Mouse (Mus musculus) cerebellum, adult (tissue): ENCODE results near the gene Gas6.

Experiments used
- ATAC-seq: cut with Nextera tagmentation; 2 replicates; pipeline ENCODE4 v1.9.2; 2017; ENCODE audit warnings: mild to moderate bottlenecking, moderate library complexity, mixed read lengths; ENCODE audit not compliant: insufficient number of reproducible peaks, low FRiP score, low TSS enrichment

Gas6 gene

DNA sequence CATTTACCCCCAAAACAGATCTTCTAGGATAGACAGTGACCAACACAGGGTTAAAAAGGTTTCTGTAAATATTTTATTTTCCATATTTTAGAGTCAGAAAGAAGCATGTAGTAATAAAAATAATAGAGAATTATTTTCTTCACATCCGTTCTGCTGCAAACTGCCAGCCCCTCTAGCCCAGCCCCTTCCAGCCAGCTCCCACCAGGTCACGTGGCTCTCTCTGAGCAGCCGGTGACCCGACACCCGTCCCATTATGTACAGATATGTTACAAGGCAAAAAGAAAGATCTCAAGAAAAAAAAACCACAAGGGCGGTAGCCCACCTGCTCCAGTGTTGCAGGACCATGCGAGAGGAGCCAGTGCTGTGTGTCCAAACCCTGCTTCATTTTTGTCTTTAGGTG, 29.0 kb downstream of the Gas6 start:
- ATAC-seq, result no peak

DNA sequence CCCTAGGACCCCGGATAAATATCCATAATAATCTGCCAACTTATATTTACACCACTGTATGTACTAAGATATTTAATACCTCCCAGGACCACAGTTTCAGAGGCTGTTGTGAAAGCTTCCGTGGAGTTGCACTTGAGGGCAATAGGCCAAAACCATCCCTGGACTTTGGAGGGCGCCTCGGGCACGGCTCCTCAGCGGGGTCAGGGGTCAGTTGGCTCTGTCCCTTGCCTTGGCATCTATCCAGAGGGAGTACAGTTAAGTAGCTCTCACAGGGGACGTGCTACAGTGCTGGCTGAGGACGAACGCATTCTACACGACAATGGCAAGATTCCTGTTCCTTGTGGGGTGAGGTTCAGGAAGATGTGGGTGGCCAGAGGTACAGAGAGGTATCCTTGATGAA, 31.9 kb downstream of the Gas6 start:
- no peak for ATAC-seq

- no peak for ATAC-seq
Observed at GRCm38 (mm10) chr8:13461843-13462242, 32.4 kb downstream of the Gas6 start.

- ATAC-seq, result no peak
Observed at GRCm38 (mm10) chr8:13461085-13461765, 33.1 kb downstream of the Gas6 start.

DNA sequence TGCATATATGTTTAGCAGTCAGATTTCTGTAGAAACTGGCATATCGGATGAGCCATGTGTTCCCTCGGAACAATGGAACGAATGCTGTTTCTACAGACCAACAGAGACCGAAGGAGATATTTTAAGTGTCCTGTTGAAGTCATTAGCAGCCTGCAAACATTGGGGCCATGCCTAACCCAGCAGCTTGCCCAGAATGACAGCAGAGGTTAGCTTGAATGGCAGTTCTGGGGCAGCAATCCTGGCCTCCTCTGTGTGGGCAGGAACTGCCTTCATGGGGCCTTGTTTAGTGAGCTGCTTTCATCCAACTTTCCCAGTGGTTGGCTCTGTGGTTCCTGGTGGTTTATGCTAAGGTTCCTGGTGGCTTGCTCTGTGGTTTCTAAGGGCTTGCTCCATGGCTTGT, 34.9 kb downstream of the Gas6 start:
- no peak for ATAC-seq

GRCm38 (mm10) chr8:13455295-13455694, 39.0 kb downstream of the Gas6 start:
- ATAC-seq, result no peak

DNA sequence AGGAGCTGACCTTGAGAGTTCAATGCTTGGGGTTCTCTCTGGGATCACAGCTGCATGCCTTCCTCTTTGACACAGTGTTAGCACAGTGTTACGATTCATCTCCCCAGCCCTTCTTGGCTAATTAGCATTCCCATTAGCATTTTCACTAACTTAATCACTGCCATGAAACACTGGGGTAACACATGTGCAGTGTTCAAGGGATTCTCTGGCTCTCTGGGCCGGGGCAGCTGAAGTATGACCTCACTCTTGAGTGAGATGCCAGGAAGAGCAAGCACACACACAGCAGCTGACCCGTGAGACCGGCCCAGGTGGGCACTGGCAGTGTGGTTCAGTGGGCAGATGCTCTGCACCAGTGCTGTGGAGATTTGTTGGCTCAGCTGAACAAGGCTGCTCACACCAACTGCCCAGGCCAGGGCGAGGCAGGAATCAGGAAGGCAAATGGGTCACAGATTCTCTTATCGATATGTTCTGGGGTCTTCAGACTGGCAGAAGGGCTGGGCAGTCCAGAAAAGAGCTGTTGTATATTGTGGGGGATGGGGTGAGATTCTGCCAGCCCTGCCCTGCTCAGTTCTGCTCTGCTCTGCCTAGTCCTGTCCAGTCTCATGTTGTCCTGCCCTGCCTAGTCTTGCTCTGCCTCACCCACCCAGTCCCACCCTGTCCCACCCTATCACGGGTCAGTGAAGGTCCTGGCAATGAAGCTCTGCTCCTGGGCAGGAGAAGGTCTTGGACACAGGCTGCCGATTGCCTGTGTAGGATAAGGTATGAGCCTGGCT, 39.8 kb downstream of the Gas6 start:
- no peak for ATAC-seq

DNA sequence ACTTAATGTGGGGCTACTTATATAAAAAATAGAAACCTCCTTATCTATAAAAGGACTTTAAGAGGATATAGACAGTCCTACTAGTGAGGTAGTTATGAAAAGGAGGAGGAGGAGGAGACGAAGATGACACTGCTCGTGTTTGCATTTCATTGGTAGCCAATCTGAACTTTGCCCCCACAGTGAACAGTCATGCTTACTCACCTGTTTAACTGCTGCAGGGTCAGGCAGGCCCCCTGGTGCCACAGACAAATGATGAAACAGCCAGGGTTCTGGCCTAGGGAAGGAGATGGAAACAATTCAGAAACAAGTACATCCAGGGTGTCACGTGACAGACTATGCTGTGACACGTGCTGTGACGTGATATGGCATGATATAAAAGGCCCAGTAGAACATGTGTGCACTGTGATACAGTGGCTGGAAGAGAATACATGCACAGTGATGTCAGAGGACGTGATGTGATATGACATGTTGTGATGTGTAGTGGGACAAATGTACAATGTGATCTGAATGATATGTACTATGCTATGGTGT, 42.5 kb downstream of the Gas6 start:
- ATAC-seq, result no peak

DNA sequence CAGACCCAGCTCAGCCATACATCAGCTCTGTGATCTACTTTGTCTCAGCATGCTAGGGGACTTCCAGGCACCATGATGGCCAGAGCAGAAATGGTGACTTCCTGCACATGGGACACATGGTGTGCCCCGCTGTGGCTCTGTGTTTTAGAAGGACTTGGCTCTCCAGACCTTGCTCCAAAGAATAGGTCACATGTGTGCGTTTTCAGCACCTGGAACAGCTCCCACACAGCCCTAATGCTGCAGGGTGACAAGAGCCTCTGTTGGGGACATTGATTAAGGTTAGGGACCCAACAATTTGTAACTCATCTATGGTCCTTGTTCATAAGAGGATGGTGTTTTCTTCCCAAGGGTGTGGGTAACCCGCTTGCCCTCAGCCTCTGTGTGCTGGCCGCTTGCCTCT, 46.1 kb downstream of the Gas6 start:
- no peak for ATAC-seq

- no peak for ATAC-seq
Observed at GRCm38 (mm10) chr8:13446456-13446855, 47.8 kb downstream of the Gas6 start.

DNA sequence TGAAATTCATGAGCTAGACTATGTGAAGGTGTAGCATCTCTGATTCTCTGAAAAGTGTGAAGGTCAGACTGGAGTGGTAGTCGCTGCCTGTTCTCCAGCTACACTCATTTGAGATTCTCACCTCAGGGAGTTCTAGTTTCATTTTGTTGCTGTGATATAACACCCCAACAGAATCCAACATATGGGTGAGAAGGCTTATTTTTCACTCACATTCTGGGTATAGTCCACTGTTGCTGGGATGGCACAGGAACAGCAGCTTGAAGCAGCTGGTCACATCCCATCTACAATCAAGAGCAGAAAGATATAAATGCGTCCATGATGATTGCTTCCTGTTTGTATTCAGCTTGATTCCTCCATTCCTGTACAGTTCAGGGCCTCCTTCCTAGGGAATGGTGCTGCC, 52.1 kb downstream of the Gas6 start:
- ATAC-seq, result no peak

DNA sequence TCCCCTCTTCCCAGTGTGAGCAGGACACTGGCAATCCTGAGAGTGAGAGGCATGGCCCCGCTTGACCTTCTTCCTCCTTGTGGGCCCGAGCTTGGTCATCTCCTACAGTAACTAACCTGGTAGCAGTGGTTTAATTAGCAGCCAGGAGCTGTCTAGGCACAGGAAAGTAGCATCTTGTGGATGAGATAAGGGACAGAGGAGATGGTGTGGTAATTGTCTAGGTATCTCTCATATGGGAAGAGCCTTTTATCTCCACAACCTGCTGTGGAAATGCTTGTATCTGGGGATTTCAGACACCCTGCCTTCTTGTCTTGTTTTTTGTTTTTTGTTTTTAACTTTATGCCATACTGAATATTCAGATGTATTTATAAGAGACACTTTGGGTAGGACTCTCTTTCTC, 56.8 kb downstream of the Gas6 start:
- no peak for ATAC-seq

GRCm38 (mm10) chr8:13436052-13436451, 58.2 kb downstream of the Gas6 start:
- ATAC-seq, result no peak

- ATAC-seq, result no peak
Observed at GRCm38 (mm10) chr8:13434889-13435288, 59.4 kb downstream of the Gas6 start, which contains the start of gene Tmem255b. TSS of gene Tmem255b (plus strand) at chr8:13435189.

DNA sequence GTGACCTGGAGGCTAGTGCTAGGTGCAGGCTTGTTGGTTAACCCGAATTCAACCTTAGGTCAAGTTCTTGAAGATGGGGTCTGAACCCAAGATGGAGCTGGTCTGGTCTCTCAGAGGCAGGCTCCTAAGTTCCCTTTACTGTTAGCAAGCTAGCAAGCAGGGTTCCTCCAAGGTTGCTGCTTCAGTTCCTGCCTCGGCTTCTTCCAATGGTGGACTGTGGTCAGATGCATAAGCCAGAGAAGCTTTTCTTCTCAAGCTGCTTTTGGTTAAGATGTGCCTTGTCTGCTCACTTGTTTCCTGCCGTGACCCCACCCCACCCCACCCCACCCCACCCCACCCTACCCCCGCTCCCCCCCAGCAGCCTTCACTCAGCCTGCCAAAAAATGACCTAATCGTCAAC, 61.2 kb downstream of the Gas6 start:
- ATAC-seq, result no peak

DNA sequence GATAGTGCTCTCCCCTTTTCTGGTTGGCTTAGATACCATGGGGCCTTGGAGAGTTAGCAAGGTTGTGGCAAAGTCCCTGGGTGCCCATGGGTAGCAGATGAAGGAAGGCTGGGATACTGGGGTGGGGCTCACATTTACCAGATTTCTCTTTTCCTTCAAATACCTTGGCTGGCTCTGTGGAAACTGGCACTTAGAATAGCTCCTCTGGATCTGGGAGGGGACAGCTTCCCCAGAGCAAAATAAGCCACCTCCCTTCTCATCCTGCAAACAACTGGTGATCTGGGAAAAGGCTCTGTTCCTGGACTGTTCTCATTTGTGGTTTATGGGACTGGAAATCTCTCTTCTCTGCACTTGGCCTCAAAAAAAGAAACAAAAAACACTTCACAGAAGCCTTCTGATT, 63.4 kb downstream of the Gas6 start:
- ATAC-seq, result no peak

DNA sequence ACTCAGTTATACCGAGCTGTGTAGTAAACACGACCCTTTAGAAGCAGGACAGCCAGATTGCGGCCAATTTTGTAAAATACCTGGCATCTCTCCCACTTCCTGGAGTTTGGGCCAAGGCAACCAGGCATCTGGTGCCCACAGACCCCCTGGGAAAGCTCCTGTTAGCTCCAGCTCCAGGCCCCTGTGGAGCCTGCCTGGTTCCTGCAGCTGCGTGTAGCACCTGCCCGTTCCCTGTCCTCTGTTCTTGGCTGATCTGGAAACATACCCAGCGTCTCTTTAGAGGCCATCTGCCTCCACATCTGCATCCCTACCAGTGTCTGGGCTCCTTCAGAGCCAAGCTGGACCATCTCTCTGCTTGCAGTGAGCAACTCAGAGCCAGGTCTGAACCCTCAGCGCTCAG, 63.9 kb downstream of the Gas6 start:
- ATAC-seq, result no peak

DNA sequence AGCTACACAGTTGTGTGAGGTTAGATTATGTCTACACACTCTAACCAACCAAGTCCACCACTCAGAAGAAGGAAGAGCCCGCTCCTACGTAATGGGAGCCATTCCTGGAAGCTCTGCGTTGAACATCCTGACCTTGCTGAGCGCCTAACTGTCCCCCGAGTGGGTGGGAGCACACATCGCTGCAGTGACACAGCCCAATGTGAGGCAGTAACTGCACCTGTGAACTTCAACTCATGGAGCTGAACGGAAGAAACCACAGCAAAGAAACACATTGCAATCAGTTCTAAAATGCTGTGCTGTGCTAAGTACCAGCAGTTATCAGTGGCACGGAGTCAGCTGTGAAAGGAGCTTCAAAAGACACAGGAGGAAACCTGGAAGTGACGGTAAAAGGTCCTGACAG, 66.1 kb downstream of the Gas6 start:
- ATAC-seq, result no peak

DNA sequence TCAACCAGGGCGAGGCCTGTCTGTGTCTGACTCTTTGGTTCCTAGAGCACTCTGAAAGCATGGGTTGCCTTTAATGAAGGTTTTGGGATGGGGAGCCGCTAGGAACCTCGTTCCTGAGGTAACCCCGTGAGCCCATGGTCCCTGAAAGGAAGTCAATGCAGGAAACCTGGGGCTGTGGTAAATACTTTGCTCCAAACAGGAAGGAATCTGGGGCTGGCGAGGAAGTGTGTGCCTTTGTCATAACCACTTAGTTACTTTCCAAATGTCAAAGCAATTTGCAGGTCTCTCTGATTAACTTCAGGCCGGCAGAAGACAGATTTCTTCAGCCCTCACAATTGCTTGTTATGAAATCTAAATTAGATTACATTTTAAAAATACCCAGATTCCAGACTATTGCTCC, 66.9 kb downstream of the Gas6 start:
- ATAC-seq, result no peak

DNA sequence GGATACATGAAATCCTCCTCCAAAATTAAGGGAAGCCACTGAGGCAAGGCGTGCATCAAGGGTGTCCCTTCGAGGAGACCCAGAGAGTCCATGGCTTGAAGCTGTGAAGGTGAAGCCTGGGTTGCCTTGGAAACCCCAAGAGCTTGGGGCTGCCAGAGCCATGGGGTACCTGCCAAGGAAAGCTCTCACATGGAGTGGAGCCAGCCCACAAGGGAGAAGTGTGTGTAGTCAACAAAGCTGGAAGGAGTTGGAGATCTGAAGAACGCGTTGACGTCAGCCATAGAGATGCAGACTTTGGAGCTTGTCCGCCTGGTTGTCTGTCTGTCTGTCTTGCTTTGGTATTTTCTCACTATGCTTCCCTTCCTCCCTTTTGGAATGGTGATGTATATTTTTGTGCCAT, 73.3 kb downstream of the Gas6 start:
- ATAC-seq, result no peak

DNA sequence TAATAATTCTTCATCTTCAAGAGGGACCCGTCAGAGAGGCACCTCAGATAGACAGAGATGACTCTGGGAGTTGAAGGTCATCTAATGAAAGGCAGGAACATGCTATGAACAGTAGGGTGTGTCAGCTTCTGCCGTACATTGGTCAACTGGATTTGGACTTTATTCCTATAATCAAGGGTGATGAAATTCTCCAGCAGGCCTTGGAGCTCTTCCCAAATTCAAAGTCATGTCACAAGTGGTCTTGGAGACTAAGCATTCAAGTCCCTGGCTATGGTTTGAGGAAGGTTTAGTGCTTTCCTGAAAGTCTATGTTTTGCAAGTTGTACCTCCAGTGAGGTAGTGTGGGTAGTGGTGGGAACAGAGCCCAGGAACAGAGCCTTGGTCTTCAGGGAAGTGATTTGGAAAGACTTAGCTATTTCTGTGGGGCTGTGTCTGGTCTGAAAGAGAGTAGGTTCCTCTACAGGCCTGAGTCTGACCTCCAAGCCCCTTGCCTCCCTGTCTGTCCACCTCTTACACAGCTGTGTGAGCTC, 75.1 kb downstream of the Gas6 start:
- no peak for ATAC-seq

DNA sequence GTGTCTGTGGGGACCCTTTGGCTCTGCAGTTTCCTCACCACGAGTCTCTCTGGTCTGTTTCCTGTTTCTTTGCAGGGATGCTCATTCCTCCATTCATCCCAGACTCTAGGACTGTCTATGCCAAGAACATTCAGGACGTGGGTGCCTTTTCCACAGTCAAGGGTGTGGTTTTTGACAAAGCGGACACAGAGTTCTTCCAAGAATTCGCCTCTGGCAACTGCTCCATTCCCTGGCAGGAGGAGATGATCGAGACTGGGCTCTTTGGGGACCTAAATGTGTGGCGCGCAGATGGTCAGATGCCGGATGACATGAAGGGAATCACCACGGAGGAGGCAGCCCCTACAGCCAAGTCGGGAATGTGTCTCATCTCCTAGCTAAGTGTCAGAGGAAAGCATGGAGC, 78.4 kb downstream of the Gas6 start:
- no peak for ATAC-seq
